In genomic region chr4:35125299-35125777, GRCm38 (mm10) we compare ENCODE assay signal across 10 mouse cellular contexts. TPM values are rescaled to one million over a fixed set of nuclear protein-coding genes. Genes with fewer than 3 reads are reported as not detected.
A peak's percentile ranks its signal among the peaks of the same experiment; 100 is the strongest.
DNase-seq lines count a peak whose midpoint lies in the region; ATAC-seq and TF ChIP-seq lines count a peak whose summit lies in the region.
"Had no signal": no experiment of that assay in that cellular context is flagged by ENCODE, and none has a peak within 500 bp of the region (broad histone marks: within the 10 kb centered on the region; RNA-seq: fewer than 3 reads in every experiment).

No protein-coding gene starts in this region.

- H3K9ac ChIP-seq in lung, embryonic 14.5 days: no peak overlapping the region
- no peak overlapping the region for H3K9ac ChIP-seq in forebrain, postnatal 0 days

- H3K4me3 ChIP-seq in lung, embryonic 14.5 days (ENCODE audit: low read depth, low read length): no peak overlapping the region
- H3K4me3 ChIP-seq in forebrain, postnatal 0 days (ENCODE audit: low read depth, low read length): no peak overlapping the region
- H3K4me3 ChIP-seq in midbrain, embryonic 10.5 days: peak overlapping the region; percentile 38

- no peaks in the 10 kb centered on the region for H3K27me3 ChIP-seq in lung, embryonic 14.5 days (ENCODE audit: insufficient read depth, low read length)
- H3K27me3 ChIP-seq in forebrain, postnatal 0 days (ENCODE audit: insufficient read depth, low read length): no peaks in the 10 kb centered on the region
- H3K27me3 ChIP-seq in midbrain, embryonic 10.5 days (ENCODE audit: low read depth, poor library complexity, severe bottlenecking): no peaks in the 10 kb centered on the region

- H3K4me1 ChIP-seq in lung, embryonic 14.5 days (ENCODE audit: insufficient read depth): peaks cover 24% of the 10 kb centered on the region
- 0 out of 2 replicates have a peak, but pooled peaks cover 4% of the 10 kb centered on the region for H3K4me1 ChIP-seq in forebrain, postnatal 0 days (ENCODE audit: insufficient read depth)
- H3K4me1 ChIP-seq in midbrain, embryonic 10.5 days: peaks cover 84% of the 10 kb centered on the region

- no peaks in the 10 kb centered on the region for H3K36me3 ChIP-seq in lung, embryonic 14.5 days (ENCODE audit: insufficient read depth)
- H3K36me3 ChIP-seq in forebrain, postnatal 0 days (ENCODE audit: insufficient read depth): no peaks in the 10 kb centered on the region
- no peaks in the 10 kb centered on the region for H3K36me3 ChIP-seq in midbrain, embryonic 10.5 days

- ATAC-seq in lung, embryonic 14.5 days (ENCODE audit: insufficient read depth): peak; percentile 46
- peak; percentile 86 for ATAC-seq in forebrain, postnatal 0 days
- ATAC-seq in megakaryocyte, adult 5-6 weeks (ENCODE audit: poor library complexity, severe bottlenecking): no peak

- no peak for TF ChIP-seq CTCF in lung, embryonic 14.5 days (IDR thresholded peaks at IDR 0.05; ENCODE audit: low read depth)
- no peak for TF ChIP-seq CTCF in forebrain, postnatal 0 days (IDR thresholded peaks at IDR 0.05; ENCODE audit: low read depth)

- 12% methylated on average over 6 of the region's 6 CpGs for WGBS in lung, embryonic 14.5 days
- WGBS in forebrain, postnatal 0 days: 3% methylated on average over 5 of the region's 6 CpGs
- 3% methylated on average over 6 of the region's 6 CpGs for WGBS in midbrain, embryonic 10.5 days

- no peak for DNase-seq in lung, embryonic 14.5 days
- no peak for DNase-seq in lung, postnatal 25 days (ENCODE audit: low spot score)
- peak; percentile 58 for DNase-seq in forebrain, postnatal 0 days
- peak; percentile 76 for DNase-seq in midbrain, embryonic 10.5 days (ENCODE audit: low spot score)
- DNase-seq in yolk sac, embryonic 10.5 days (ENCODE audit: low spot score): peak; percentile 32
- DNase-seq in spleen, adult 18-20 months: no peak
- DNase-seq in right cerebral cortex, adult 2 months (ENCODE audit: low spot score in 2 of 2): no peak

- peak overlapping the region; percentile 10; the same call in 1 of the 2 replicates for H3K4me2 ChIP-seq in lung, embryonic 14.5 days
- H3K4me2 ChIP-seq in forebrain, postnatal 0 days (ENCODE audit: low read depth): peak overlapping the region; percentile 19; the same call in 1 of the 2 replicates

- no peaks in the 10 kb centered on the region for H3K9me3 ChIP-seq in lung, embryonic 14.5 days (ENCODE audit: low read depth, low read length)
- no peaks in the 10 kb centered on the region for H3K9me3 ChIP-seq in forebrain, postnatal 0 days (ENCODE audit: low read length)
- no peaks in the 10 kb centered on the region for H3K9me3 ChIP-seq in midbrain, embryonic 10.5 days (replicated peaks)

- no peak overlapping the region for H3K27ac ChIP-seq in lung, embryonic 14.5 days (ENCODE audit: low read depth)
- 0 out of 2 replicates have a peak overlapping the region, but pooled peaks have one; percentile 15 for H3K27ac ChIP-seq in forebrain, postnatal 0 days (ENCODE audit: low read depth, low read length)
- peak overlapping the region; percentile 83 for H3K27ac ChIP-seq in midbrain, embryonic 10.5 days (replicated peaks)

RNA-seq across cellular contexts. Expression of gene Ifnk, which starts 26.5 kb away (rescaled TPM):
- polyA plus RNA-seq in lung, embryonic 14.5 days (2014; fragmentation: Nextera tagmentation; extraction: Ambion mirVana): 0.32 and 0.39 TPM in 2 replicates
- total RNA-seq in forebrain, postnatal 0 days (2014; rRNA removed): not detected in 2 replicates
- not detected in 2 replicates for polyA plus RNA-seq in forebrain, postnatal 0 days (2015; fragmentation: Nextera tagmentation; extraction: Ambion mirVana)
- 0.29 and 0.30 TPM in 2 replicates for polyA plus RNA-seq in midbrain, embryonic 10.5 days (2016; fragmentation: Nextera tagmentation; extraction: Ambion mirVana)
- total RNA-seq in megakaryocyte, adult 5-6 weeks (2015): not detected in 2 replicates
- not detected in 2 replicates for total RNA-seq in megakaryocyte, adult 5-6 weeks (2017)
- total RNA-seq: granulocyte monocyte progenitor cell, adult 5-6 weeks; left cerebral cortex, postnatal 10 days had no signal

RNA-seq across cellular contexts. Expression of gene Mob3b, which starts 31.9 kb away (rescaled TPM):
- polyA plus RNA-seq in lung, embryonic 14.5 days (2014; fragmentation: Nextera tagmentation; extraction: Ambion mirVana): 14.0 and 14.9 TPM in 2 replicates
- total RNA-seq in forebrain, postnatal 0 days (2014; rRNA removed): 3.0 and 3.2 TPM in 2 replicates
- 2.1 and 4.3 TPM in 2 replicates for polyA plus RNA-seq in forebrain, postnatal 0 days (2015; fragmentation: Nextera tagmentation; extraction: Ambion mirVana)
- 19.8 and 21.5 TPM in 2 replicates for polyA plus RNA-seq in midbrain, embryonic 10.5 days (2016; fragmentation: Nextera tagmentation; extraction: Ambion mirVana)
- total RNA-seq in megakaryocyte, adult 5-6 weeks (2015): 24.1 TPM in 2 replicates
- 12.4 and 15.4 TPM in 2 replicates for total RNA-seq in megakaryocyte, adult 5-6 weeks (2017)

Comparison
In these comparisons a context has a peak if more than half of its experiments do, and no peak if none do; other contexts are left out.
1. DNase-seq: peak in forebrain, postnatal 0 days (single experiment), midbrain, embryonic 10.5 days (single experiment) and yolk sac, embryonic 10.5 days (single experiment); none in lung, embryonic 14.5 days (single experiment), lung, postnatal 25 days (single experiment), spleen, adult 18-20 months (0 of 2) and right cerebral cortex, adult 2 months (0 of 2).